Mouse (Mus musculus) CH12.LX (cell line): ENCODE measurements around the gene Ctdspl2. TPM values are rescaled to one million over a fixed set of nuclear protein-coding genes. Genes with fewer than 3 reads are reported as not detected.

Experiments
- DNase-seq: peaks from one replicate; pipeline ENCODE4 v3.0.0-alpha.2; 2013; ENCODE audit errors: extremely low read depth
- H3K27ac ChIP-seq: 2 replicates; pipeline ENCODE4 v1.5.1; 2012; ENCODE audit warnings: low read depth, mild to moderate bottlenecking, control low read depth, moderate library complexity; ENCODE audit not compliant: insufficient read depth
- H3K27me3 ChIP-seq: replicated peaks from 2 replicates; pipeline ENCODE3; 2012; ENCODE audit warnings: inconsistent platforms
- H3K36me3 ChIP-seq, 2 experiments: replicated peaks in 1 of 2; 2 replicates each; pipeline versions ENCODE3 to v1.6.1; 2012; ENCODE audit warnings: inconsistent platforms in 1 of 2, low read length in 1 of 2, mild to moderate bottlenecking in 1 of 2, mixed read lengths in 1 of 2, moderate library complexity in 1 of 2; ENCODE audit not compliant: control insufficient read depth in 1 of 2, insufficient read depth in 1 of 2
- H3K4me1 ChIP-seq, 2 experiments: 2 replicates each; pipeline ENCODE4 v1.6.1; 2012; ENCODE audit warnings: inconsistent platforms in 1 of 2, moderate library complexity in 1 of 2; ENCODE audit not compliant: insufficient read depth in 2 of 2, control insufficient read depth in 1 of 2
- H3K4me2 ChIP-seq: 2 replicates; pipeline ENCODE4 v1.6.1; 2012; ENCODE audit warnings: low read depth, mild to moderate bottlenecking, control low read depth; ENCODE audit not compliant: poor library complexity, insufficient read depth, severe bottlenecking
- H3K4me3 ChIP-seq, 3 experiments: fragments of 150-350 bp in 1 of 3; sonication (generic) in 1 of 3; replicated peaks in 1 of 3; 2 replicates each; pipeline versions ENCODE3 to v1.5.1; 2011 to 2012; ENCODE audit warnings: low read depth in 2 of 3, low read length in 2 of 3, mild to moderate bottlenecking in 2 of 3, moderate library complexity in 2 of 3, control low read depth in 1 of 3, improper control_type of control experiment in 1 of 3, inconsistent platforms in 1 of 3, mixed read lengths in 1 of 3; ENCODE audit not compliant: poor library complexity in 1 of 3
- H3K79me2 ChIP-seq: replicated peaks from 2 replicates; pipeline ENCODE4 v1.6.1; 2012; ENCODE audit warnings: mild to moderate bottlenecking, moderate library complexity; ENCODE audit not compliant: control insufficient read depth, poor library complexity, insufficient read depth, severe bottlenecking; ENCODE audit errors: extremely low read depth
- H3K9ac ChIP-seq: 2 replicates; pipeline ENCODE4 v1.6.1; 2012; ENCODE audit warnings: low read depth, mild to moderate bottlenecking, control low read depth, moderate library complexity; ENCODE audit not compliant: insufficient read depth
- H3K9me3 ChIP-seq: replicated peaks from 2 replicates; pipeline ENCODE3; 2012; ENCODE audit warnings: low read length, inconsistent platforms, mixed read lengths
- CHD2 ChIP-seq: IDR thresholded peaks from 2 replicates; pipeline ENCODE4 v1.6.1; 2011; ENCODE audit warnings: low read length, improper control_type of control experiment
- ETS1 ChIP-seq: conservative IDR thresholded peaks from 2 replicates; pipeline ENCODE4 v1.6.1; 2012; ENCODE audit warnings: low read depth, mild to moderate bottlenecking, inconsistent platforms, low read length, improper control_type of control experiment, moderate library complexity
- HCFC1 ChIP-seq: IDR thresholded peaks from 2 replicates; pipeline ENCODE4 v1.6.1; 2012; ENCODE audit warnings: low read depth, mild to moderate bottlenecking, inconsistent platforms, low read length, improper control_type of control experiment
- IRF4 ChIP-seq: IDR thresholded peaks from 2 replicates; pipeline ENCODE4 v1.6.1; 2014; ENCODE audit warnings: low read depth, mild to moderate bottlenecking, inconsistent platforms, low read length, improper control_type of control experiment
- JUN ChIP-seq: IDR thresholded peaks from 2 replicates; pipeline ENCODE4 v1.6.1; 2011; ENCODE audit warnings: low read depth, mild to moderate bottlenecking, low read length, improper control_type of control experiment, moderate library complexity; ENCODE audit not compliant: insufficient read depth
- JUND ChIP-seq: conservative IDR thresholded peaks from 2 replicates; pipeline ENCODE4 v1.6.1; 2011; ENCODE audit warnings: low read depth, low read length, improper control_type of control experiment
- KAT2A ChIP-seq: IDR thresholded peaks from 2 replicates; pipeline ENCODE4 v1.6.1; 2012; ENCODE audit warnings: low read length, improper control_type of control experiment, inconsistent platforms; ENCODE audit not compliant: insufficient replicate concordance
- MAX ChIP-seq: IDR thresholded peaks from 2 replicates; pipeline ENCODE4 v1.6.1; 2011; ENCODE audit warnings: low read length, improper control_type of control experiment
- MAZ ChIP-seq: IDR thresholded peaks from 2 replicates; pipeline ENCODE4 v1.6.1; 2012; ENCODE audit warnings: low read depth, mild to moderate bottlenecking, inconsistent platforms, low read length, improper control_type of control experiment, moderate library complexity
- MEF2A ChIP-seq: IDR thresholded peaks from 2 replicates; pipeline ENCODE4 v1.6.1; 2014; ENCODE audit warnings: low read depth, mild to moderate bottlenecking, inconsistent platforms, low read length, improper control_type of control experiment, borderline replicate concordance
- MXI1 ChIP-seq: IDR thresholded peaks from 2 replicates; pipeline ENCODE4 v1.6.1; 2011; ENCODE audit warnings: mild to moderate bottlenecking, low read depth, low read length, improper control_type of control experiment
- NRF1 ChIP-seq: IDR thresholded peaks from 2 replicates; pipeline ENCODE4 v1.6.1; 2014; ENCODE audit warnings: low read depth, mild to moderate bottlenecking, inconsistent platforms, low read length, improper control_type of control experiment, moderate library complexity
- RAD21 ChIP-seq: IDR thresholded peaks from 2 replicates; pipeline ENCODE4 v1.6.1; 2011; ENCODE audit warnings: low read depth, mild to moderate bottlenecking, low read length, improper control_type of control experiment, moderate library complexity
- RCOR1 ChIP-seq: conservative IDR thresholded peaks from 2 replicates; pipeline ENCODE4 v1.6.1; 2012; ENCODE audit warnings: low read depth, mild to moderate bottlenecking, inconsistent platforms, low read length, improper control_type of control experiment
- TBP ChIP-seq: conservative IDR thresholded peaks from 2 replicates; pipeline ENCODE4 v1.6.1; 2011; ENCODE audit warnings: low read depth, low read length, improper control_type of control experiment
- TCF12 ChIP-seq: IDR thresholded peaks from 2 replicates; pipeline ENCODE4 v1.6.1; 2014; ENCODE audit warnings: low read depth, mild to moderate bottlenecking, inconsistent platforms, low read length, improper control_type of control experiment
- USF1 ChIP-seq: IDR thresholded peaks from 2 replicates; pipeline ENCODE4 v1.6.1; 2014; ENCODE audit warnings: low read depth, mild to moderate bottlenecking, inconsistent platforms, low read length, improper control_type of control experiment
- USF2 ChIP-seq: conservative IDR thresholded peaks from 2 replicates; pipeline ENCODE4 v1.6.1; 2011; ENCODE audit warnings: low read depth, low read length, improper control_type of control experiment
- ZKSCAN1 ChIP-seq: IDR thresholded peaks from 2 replicates; pipeline ENCODE4 v1.6.1; 2012; ENCODE audit warnings: low read depth, inconsistent platforms, low read length, improper control_type of control experiment, borderline replicate concordance
- ZNF384 ChIP-seq: IDR thresholded peaks from 2 replicates; pipeline ENCODE4 v1.6.1; 2012; ENCODE audit warnings: low read depth, low read length, improper control_type of control experiment, inconsistent platforms
- dilution Hi-C: fragments of 300-500 bp; cut with MboI; formaldehyde crosslinking; loops from 2 replicates; pipeline ENCODE4 v1.14.3; 2020; ENCODE audit warnings: low sequenced_read_pairs; ENCODE audit not compliant: extremely low pct_unique_long_range_greater_than_20kb, extremely low pct_ligation_motif_present
- in situ Hi-C: fragments of 300-500 bp; cut with MboI; formaldehyde crosslinking; loops from 3 replicates; pipeline ENCODE4 v1.14.3; 2019; ENCODE audit warnings: low sequenced_read_pairs, low pct_ligation_motif_present, low pct_unique_long_range_greater_than_20kb, mixed read lengths
- polyA plus RNA-seq: library from polyadenylated mRNA; unstranded; fragments of >175 nt; gene quantifications from 2 replicates; pipeline ENCODE4 v1.2.1, GENCODE M21; 2012; ENCODE audit warnings: low read depth; ENCODE audit not compliant: insufficient read length
- total RNA-seq, 2 experiments: library from RNA; depleted of rRNA; stranded (reverse); fragments of 300-350 nt in 1 of 2; fragments of >200 nt in 1 of 2; gene quantifications; 2 replicates each; pipeline ENCODE4 v1.2.3; 2012 to 2014

Gene Ctdspl2
- total and polyA plus RNA-seq, 3 experiments: 24.0 to 55.8 (median 28.5) TPM

DNA sequence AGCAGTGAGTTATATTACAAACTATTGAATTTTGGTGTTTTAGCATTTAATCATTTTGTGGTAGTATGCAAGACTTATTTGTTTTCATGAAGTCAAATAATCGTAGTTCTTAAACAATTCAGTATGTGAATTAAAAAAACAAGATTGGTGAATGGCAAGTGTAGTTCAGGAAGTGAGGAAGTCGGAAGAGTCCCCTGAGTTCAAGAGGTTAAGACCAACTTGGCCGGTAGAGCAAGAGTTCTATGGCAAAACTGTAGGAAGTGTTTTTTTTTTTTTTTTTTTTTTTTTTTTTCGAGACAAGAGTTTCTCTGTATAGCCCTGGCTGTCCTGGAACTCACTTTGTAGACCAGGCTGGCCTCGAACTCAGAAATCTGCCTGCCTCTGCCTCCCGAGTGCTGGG is 76.2 kb downstream of the Ctdspl2 start:
- TF ChIP-seq RCOR1 (no peak), ZNF384 (peak; percentile 70)
- Histone ChIP-seq H3K4me1 (peaks cover 0 to 21% of the 10 kb centered on the region in 2 experiments; a peak in 2 of 4 replicates), H3K36me3 (peaks cover 8 to 54% of the 10 kb centered on the region in 2 experiments), H3K9me3 (no peaks in the 10 kb centered on the region), H3K4me2 (no peak overlapping the region), H3K27ac (no peak overlapping the region), H3K27me3 (no peaks in the 10 kb centered on the region), H3K4me3 (no peak overlapping the region), H3K9ac (no peak overlapping the region), H3K79me2 (peaks cover 76% of the 10 kb centered on the region)
- in situ Hi-C loops: loop anchor here (25.0 kb wide), 1 partner anchor 470 kb away; no protein-coding TSS in a partner anchor
- dilution Hi-C loops: no loop called here
- DNase-seq: no peak

DNA sequence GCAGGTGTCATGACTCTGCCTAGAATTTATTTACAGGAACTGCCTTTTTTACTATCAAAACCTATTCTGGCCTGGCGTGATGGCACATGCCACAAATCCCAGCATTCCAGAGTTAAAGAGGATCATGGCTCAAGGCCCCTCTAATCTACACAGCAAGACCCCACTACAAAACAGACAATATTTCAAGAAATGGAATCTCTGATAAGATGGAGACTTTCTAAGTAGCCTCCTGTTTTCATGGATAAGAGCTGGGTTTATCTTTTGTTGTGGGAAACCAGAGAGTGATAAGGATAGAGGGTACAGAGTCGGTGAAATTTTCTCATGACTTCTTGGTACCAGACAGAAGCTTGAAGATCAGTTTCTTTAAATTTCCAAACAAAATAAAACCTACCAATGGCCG is 80.3 kb downstream of the Ctdspl2 start:
- dilution Hi-C loops: no loop called here
- no peak overlapping the region for H3K27ac ChIP-seq
- peaks cover 0 to 11% of the 10 kb centered on the region in 2 experiments; a peak in 1 of 4 replicates for H3K4me1 ChIP-seq
- no peak overlapping the region for H3K4me2 ChIP-seq
- H3K36me3 ChIP-seq: peaks cover 12 to 81% of the 10 kb centered on the region in 2 experiments
- no peaks in the 10 kb centered on the region for H3K9me3 ChIP-seq
- H3K79me2 ChIP-seq: peaks cover 86% of the 10 kb centered on the region
- no peak for DNase-seq
- no peaks in the 10 kb centered on the region for H3K27me3 ChIP-seq
- no peak overlapping the region for H3K4me3 ChIP-seq
- TF ChIP-seq RAD21 (no peak), NRF1 (no peak), USF1 (no peak), ETS1 (no peak), MXI1 (no peak), JUN (no peak), MEF2A (no peak), USF2 (no peak), MAZ (no peak), IRF4 (no peak), CHD2 (no peak), HCFC1 (no peak), ZKSCAN1 (no peak), MAX (no peak), KAT2A (no peak), JUND (no peak), TCF12 (no peak), TBP (no peak)
- in situ Hi-C loops: loop anchor here (25.0 kb wide), 1 partner anchor 474 kb away; no protein-coding TSS in a partner anchor
- no peak overlapping the region for H3K9ac ChIP-seq
